Comparison of ENCODE assay signal across 8 mouse cellular contexts in genomic region chr11:106919612-106920550, GRCm38 (mm10). TPM values are rescaled to one million over a fixed set of nuclear protein-coding genes. Genes with fewer than 3 reads are reported as not detected.
A peak's percentile ranks its signal among the peaks of the same experiment; 100 is the strongest.
DNase-seq lines count a peak whose midpoint lies in the region; ATAC-seq and TF ChIP-seq lines count a peak whose summit lies in the region.

No protein-coding gene starts in this region.

- peak overlapping the region; percentile 74 for H3K4me2 ChIP-seq in embryonic facial prominence, embryonic 12.5 days (replicated peaks)
- H3K4me2 ChIP-seq in liver, embryonic 12.5 days: peak overlapping the region; percentile 95
- peak overlapping the region; percentile 88 for H3K4me2 ChIP-seq in myocyte (ENCODE audit: low read depth)
- peak overlapping the region; percentile 76 for H3K4me2 ChIP-seq in stomach, embryonic 14.5 days (replicated peaks; ENCODE audit: low read depth, low read length)

- no peaks in the 10 kb centered on the region for H3K36me3 ChIP-seq in embryonic facial prominence, embryonic 12.5 days
- H3K36me3 ChIP-seq in liver, embryonic 12.5 days: no peaks in the 10 kb centered on the region
- no peaks in the 10 kb centered on the region for H3K36me3 ChIP-seq in myocyte (ENCODE audit: control insufficient read depth, insufficient read depth)
- H3K36me3 ChIP-seq in stomach, embryonic 14.5 days (ENCODE audit: control insufficient read depth, insufficient read depth, low read length): no peaks in the 10 kb centered on the region

- peaks cover 52% of the 10 kb centered on the region for H3K79me2 ChIP-seq in myocyte (ENCODE audit: control insufficient read depth, insufficient read depth)

- no peaks in the 10 kb centered on the region for H3K9me3 ChIP-seq in embryonic facial prominence, embryonic 12.5 days
- H3K9me3 ChIP-seq in liver, embryonic 12.5 days (replicated peaks): no peaks in the 10 kb centered on the region
- H3K9me3 ChIP-seq in stomach, embryonic 14.5 days (ENCODE audit: control insufficient read depth, low read depth, low read length): no peaks in the 10 kb centered on the region

- TF ChIP-seq POLR2A in myocyte (IDR thresholded peaks at IDR 0.05; ENCODE audit: insufficient read length, low read depth): no peak

- WGBS in embryonic facial prominence, embryonic 12.5 days: under 1% methylated on average over 55 of the region's 87 CpGs
- WGBS in liver, embryonic 12.5 days (ENCODE audit: insufficient replicate concordance): 1% methylated on average over 55 of the region's 87 CpGs
- WGBS in stomach, embryonic 14.5 days: under 1% methylated on average over 48 of the region's 87 CpGs

- peaks cover 14% of the 10 kb centered on the region for H3K4me1 ChIP-seq in embryonic facial prominence, embryonic 12.5 days
- peaks cover 29% of the 10 kb centered on the region for H3K4me1 ChIP-seq in liver, embryonic 12.5 days
- peaks cover 18% of the 10 kb centered on the region; the same call in 1 of the 2 replicates for H3K4me1 ChIP-seq in stomach, embryonic 14.5 days (ENCODE audit: control insufficient read depth, insufficient read depth, low read length)

- peak overlapping the region; percentile 95 for H3K9ac ChIP-seq in embryonic facial prominence, embryonic 12.5 days
- H3K9ac ChIP-seq in liver, embryonic 12.5 days: peak overlapping the region; percentile 94
- peak overlapping the region; percentile 94 for H3K9ac ChIP-seq in stomach, embryonic 14.5 days (replicated peaks; ENCODE audit: low read depth, low read length)

- no peaks in the 10 kb centered on the region for H3K27me3 ChIP-seq in embryonic facial prominence, embryonic 12.5 days
- no peaks in the 10 kb centered on the region for H3K27me3 ChIP-seq in liver, embryonic 12.5 days (replicated peaks)
- H3K27me3 ChIP-seq in myocyte (ENCODE audit: control insufficient read depth, insufficient read depth, insufficient read length): no peaks in the 10 kb centered on the region
- no peaks in the 10 kb centered on the region for H3K27me3 ChIP-seq in stomach, embryonic 14.5 days (ENCODE audit: control insufficient read depth, insufficient read depth, low read length)

- DNase-seq in ovary, adult 18-20 months (ENCODE audit: low spot score): peak; percentile 9
- no peak for DNase-seq in ovary, postnatal 36 days (ENCODE audit: low spot score)
- peak; percentile 40 for DNase-seq in heart, adult 8-10 months (ENCODE audit: low spot score)
- DNase-seq in kidney, adult 9 months: peak; percentile 66

- peak overlapping the region; percentile 95 for H3K27ac ChIP-seq in embryonic facial prominence, embryonic 12.5 days
- H3K27ac ChIP-seq in liver, embryonic 12.5 days: peak overlapping the region; percentile 90
- peak overlapping the region; percentile 94 for H3K27ac ChIP-seq in stomach, embryonic 14.5 days (ENCODE audit: low read length)

- peak overlapping the region; percentile 65 for H3ac ChIP-seq in myocyte (ENCODE audit: control insufficient read depth, insufficient read length)

- H3K4me3 ChIP-seq in embryonic facial prominence, embryonic 12.5 days: peak overlapping the region; percentile 94
- H3K4me3 ChIP-seq in liver, embryonic 12.5 days: peak overlapping the region; percentile 88
- H3K4me3 ChIP-seq in myocyte: peak overlapping the region; percentile 48
- H3K4me3 ChIP-seq in stomach, embryonic 14.5 days (ENCODE audit: low read depth, low read length): peak overlapping the region; percentile 92

- ATAC-seq in embryonic facial prominence, embryonic 12.5 days (ENCODE audit: insufficient number of reproducible peaks, insufficient read depth, low FRiP score, low TSS enrichment): peak; percentile 84
- peak; percentile 74 for ATAC-seq in liver, embryonic 12.5 days
- peak; percentile 78 for ATAC-seq in stomach, embryonic 14.5 days (ENCODE audit: insufficient number of reproducible peaks, insufficient read depth, low FRiP score, low read depth)

TF ChIP-seq in myocyte, 11 proteins besides CTCF, POLR2A, EP300 and RAD21:
- peak in 1 of 3 experiments; percentile 10 for TF ChIP-seq MYOD1 (IDR thresholded peaks at IDR 0.05; ENCODE audit: control insufficient read depth in 1 of 3, insufficient read length in 2 of 3, low read depth in 2 of 3)
- TF ChIP-seq USF1 (IDR thresholded peaks at IDR 0.05; ENCODE audit: low read depth): no peak
- TF ChIP-seq SRF (IDR thresholded peaks at IDR 0.05; ENCODE audit: control insufficient read depth, insufficient read length, low read depth): no peak
- TF ChIP-seq MYOG (IDR thresholded peaks at IDR 0.05; ENCODE audit: control insufficient read depth in 1 of 3, insufficient read depth in 1 of 3, insufficient read length in 2 of 3, low read depth in 2 of 3): peak in 1 of 3 experiments; percentile 25

RNA-seq across cellular contexts. Expression of gene Smurf2, which starts 0.6 kb away (rescaled TPM):
- polyA plus RNA-seq in embryonic facial prominence, embryonic 12.5 days (2016; fragmentation: Nextera tagmentation; extraction: Ambion mirVana): 16.5 and 18.0 TPM in 2 replicates
- total RNA-seq in heart, adult 8-10 months (2022): 10 to 100 TPM; 34.0 to 40.3 (median 37.2) TPM
- polyA plus RNA-seq in liver, embryonic 12.5 days (2016; fragmentation: Nextera tagmentation; extraction: Ambion mirVana): 4.3 and 5.1 TPM in 2 replicates
- polyA plus RNA-seq in myocyte (2012; fragmentation: generic; extraction: Trizol): 11.5 TPM
- 23.0 and 23.5 TPM in 2 replicates for polyA plus RNA-seq in stomach, embryonic 14.5 days (2014; fragmentation: Nextera tagmentation; extraction: Ambion mirVana)
